Mouse (Mus musculus): ENCODE results near the gene Akr1c13. TPM values are rescaled to one million over a fixed set of nuclear protein-coding genes. Genes with fewer than 3 reads are reported as not detected.

The Akr1c13 gene
- total and polyA plus RNA-seq, 2 experiments from 2014 or later = 1.5 to 1.8 TPM

DNA sequence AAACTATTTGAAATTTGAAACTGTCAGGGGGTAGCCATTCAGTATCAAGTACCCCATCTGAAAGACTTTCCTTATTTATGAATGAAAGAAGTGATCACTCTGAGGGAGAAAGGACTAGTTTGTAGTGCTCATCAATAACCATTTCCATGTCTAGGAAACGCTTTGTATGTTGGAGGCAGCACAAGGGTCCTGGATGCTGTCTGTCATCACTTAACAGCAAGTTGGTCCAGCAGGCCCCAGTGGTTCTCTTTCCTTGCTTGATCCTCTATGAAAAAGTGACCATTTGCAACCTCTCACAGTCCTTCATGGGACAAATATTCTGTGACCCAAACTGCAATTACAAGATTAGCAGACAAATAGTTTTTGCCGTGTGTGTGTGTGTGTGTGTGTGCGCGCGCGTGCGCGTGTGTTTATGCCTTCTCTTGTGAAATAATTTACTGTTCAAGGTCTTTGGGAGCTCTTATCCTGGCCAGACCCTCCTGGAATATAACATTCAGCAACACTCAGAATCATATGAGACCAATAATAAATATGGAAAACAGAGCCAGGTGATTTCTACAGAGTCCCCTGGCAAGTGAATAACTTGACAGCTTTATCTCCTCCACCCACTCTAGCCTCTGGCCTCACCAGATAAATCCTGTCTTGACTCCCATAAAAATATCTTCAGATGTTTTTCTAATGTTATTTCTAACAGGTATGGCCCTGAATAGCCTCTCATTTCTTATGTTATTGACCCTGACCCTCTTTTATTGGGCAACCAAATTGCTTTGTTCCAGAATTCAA, 40.1 kb downstream of the Akr1c13 start:
- H3K9ac ChIP-seq (replicated peaks; ENCODE audit: low read length, poor library complexity, severe bottlenecking) = no peak overlapping the region
- no peaks in the 10 kb centered on the region for H3K36me3 ChIP-seq (ENCODE audit: insufficient read depth, low read length)
- no peaks in the 10 kb centered on the region for H3K9me3 ChIP-seq (ENCODE audit: low read length)
- no peak for DNase-seq (ENCODE audit: low spot score)
- H3K27ac ChIP-seq (ENCODE audit: low read depth, low read length) = no peak overlapping the region
- ATAC-seq (ENCODE audit: low FRiP score) = no peak
- TF ChIP-seq CTCF (IDR thresholded peaks at IDR 0.05) = no peak
- no peaks in the 10 kb centered on the region for H3K27me3 ChIP-seq (ENCODE audit: insufficient read depth, low read length)
- H3K4me2 ChIP-seq (ENCODE audit: low read depth, low read length, poor library complexity, severe bottlenecking) = no peak overlapping the region
- H3K4me3 ChIP-seq (ENCODE audit: low read depth, low read length) = no peak overlapping the region
- H3K4me1 ChIP-seq (ENCODE audit: insufficient read depth, low read length) = no peaks in the 10 kb centered on the region
- 97% methylated on average over 8 of the region's 8 CpGs for WGBS

GRCm38 (mm10) chr13:4233135-4233534, 42.2 kb downstream of the Akr1c13 start:
- Histone ChIP-seq H3K4me3 (ENCODE audit: low read depth, low read length) (no peak overlapping the region), H3K27ac (ENCODE audit: low read depth, low read length) (no peak overlapping the region), H3K9ac (replicated peaks; ENCODE audit: low read length, poor library complexity, severe bottlenecking) (no peak overlapping the region), H3K27me3 (ENCODE audit: insufficient read depth, low read length) (no peaks in the 10 kb centered on the region), H3K4me1 (ENCODE audit: insufficient read depth, low read length) (no peaks in the 10 kb centered on the region), H3K4me2 (ENCODE audit: low read depth, low read length, poor library complexity, severe bottlenecking) (no peak overlapping the region), H3K9me3 (ENCODE audit: low read length) (no peaks in the 10 kb centered on the region), H3K36me3 (ENCODE audit: insufficient read depth, low read length) (no peaks in the 10 kb centered on the region)
- 80% methylated on average over 1 of the region's 1 CpGs for WGBS
- ATAC-seq (ENCODE audit: low FRiP score) (no peak), DNase-seq (ENCODE audit: low spot score) (no peak)
- no peak for TF ChIP-seq CTCF (IDR thresholded peaks at IDR 0.05)

DNA sequence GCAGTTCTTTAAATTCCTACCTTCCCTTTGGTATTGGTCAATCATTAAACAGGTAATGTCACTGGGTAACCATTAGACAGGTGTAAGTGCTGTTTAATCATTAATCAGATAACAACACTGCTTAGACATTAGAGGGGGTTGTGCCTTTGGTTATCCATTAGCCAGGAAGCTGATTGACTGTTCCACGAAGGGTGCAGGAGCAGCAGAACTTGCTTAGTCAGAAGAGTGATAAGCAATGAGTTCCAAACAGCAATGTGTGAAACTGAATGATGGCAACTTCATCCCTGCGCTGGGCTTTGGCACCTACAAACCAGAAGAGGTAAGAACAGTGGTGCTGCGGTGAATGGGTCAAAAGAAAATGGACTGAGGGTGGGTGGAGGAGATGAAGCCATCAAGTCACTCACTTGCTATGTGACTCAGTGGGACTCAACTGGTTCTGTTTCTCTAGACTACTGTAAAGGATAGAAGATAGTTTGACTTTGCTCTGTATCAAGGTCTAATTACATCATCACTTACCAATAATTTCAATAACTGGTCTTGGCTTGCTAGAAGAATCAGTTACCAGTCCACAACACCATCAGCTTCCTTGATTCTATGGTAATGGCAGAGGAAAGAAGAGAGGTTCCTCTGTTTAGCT, 42.7 kb downstream of the Akr1c13 start:
- Histone ChIP-seq H3K36me3 (ENCODE audit: insufficient read depth, low read length) (no peaks in the 10 kb centered on the region), H3K9me3 (ENCODE audit: low read length) (no peaks in the 10 kb centered on the region), H3K27me3 (ENCODE audit: insufficient read depth, low read length) (no peaks in the 10 kb centered on the region), H3K4me3 (ENCODE audit: low read depth, low read length) (no peak overlapping the region), H3K4me1 (ENCODE audit: insufficient read depth, low read length) (no peaks in the 10 kb centered on the region), H3K27ac (ENCODE audit: low read depth, low read length) (no peak overlapping the region), H3K9ac (replicated peaks; ENCODE audit: low read length, poor library complexity, severe bottlenecking) (no peak overlapping the region), H3K4me2 (ENCODE audit: low read depth, low read length, poor library complexity, severe bottlenecking) (no peak overlapping the region)
- TF ChIP-seq CTCF (IDR thresholded peaks at IDR 0.05) = no peak
- no peak for ATAC-seq (ENCODE audit: low FRiP score)
- DNase-seq (ENCODE audit: low spot score) = no peak
- WGBS = 76% methylated on average over 3 of the region's 3 CpGs

DNA sequence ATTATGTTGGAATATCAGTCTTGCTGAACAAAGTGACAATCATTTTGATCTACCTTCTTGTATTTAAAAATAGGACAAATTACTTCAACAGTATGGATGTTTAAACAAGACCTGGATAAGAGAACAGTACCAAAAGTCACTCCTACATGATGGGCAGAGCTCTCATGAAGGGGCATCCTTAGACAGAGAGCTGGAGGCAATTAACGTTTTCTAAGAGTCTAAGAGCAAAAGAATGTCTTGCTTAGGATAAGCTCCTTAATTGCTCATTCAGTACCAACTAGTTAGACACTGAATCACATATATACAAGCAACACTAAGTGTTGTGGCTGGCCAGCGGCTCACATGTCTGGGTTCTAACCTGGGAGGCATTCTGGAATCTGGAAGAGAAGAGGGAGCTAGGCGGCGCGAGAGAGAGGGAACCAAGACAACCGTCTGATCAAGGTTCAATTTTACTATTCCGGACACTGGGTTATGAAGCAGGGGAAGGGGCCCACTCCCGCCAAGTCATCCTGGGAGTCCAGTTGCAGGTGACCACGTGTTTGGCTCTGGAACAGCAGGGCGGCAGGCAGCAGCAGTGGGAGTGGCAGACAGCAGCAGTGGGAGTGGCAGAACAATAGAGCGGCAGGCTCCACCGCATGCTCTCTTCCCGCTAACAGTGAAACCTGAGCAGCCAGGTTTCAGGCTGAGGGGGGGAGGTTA, 54.1 kb downstream of the Akr1c13 start:
- H3K36me3 ChIP-seq (ENCODE audit: insufficient read depth, low read length) = no peaks in the 10 kb centered on the region
- 0 out of 2 replicates have a peak overlapping the region, but pooled peaks have one; percentile 3 for H3K27ac ChIP-seq (ENCODE audit: low read depth, low read length)
- H3K27me3 ChIP-seq (ENCODE audit: insufficient read depth, low read length) = no peaks in the 10 kb centered on the region
- peak; percentile 56 for TF ChIP-seq CTCF (IDR thresholded peaks at IDR 0.05)
- H3K4me1 ChIP-seq (ENCODE audit: insufficient read depth, low read length) = no peaks in the 10 kb centered on the region
- ATAC-seq (ENCODE audit: low FRiP score) = peak; percentile 93
- no peaks in the 10 kb centered on the region for H3K9me3 ChIP-seq (ENCODE audit: low read length)
- peak overlapping the region; percentile 50; the same call in 1 of the 2 replicates for H3K9ac ChIP-seq (replicated peaks; ENCODE audit: low read length, poor library complexity, severe bottlenecking)
- peak; percentile 50 for DNase-seq (ENCODE audit: low spot score)
- peak overlapping the region; percentile 49 for H3K4me2 ChIP-seq (ENCODE audit: low read depth, low read length, poor library complexity, severe bottlenecking)
- peak overlapping the region; percentile 35 for H3K4me3 ChIP-seq (ENCODE audit: low read depth, low read length)
- 2% methylated on average over 13 of the region's 13 CpGs for WGBS

- H3K27me3 ChIP-seq (ENCODE audit: insufficient read depth, low read length) = no peaks in the 10 kb centered on the region
- no peaks in the 10 kb centered on the region for H3K4me1 ChIP-seq (ENCODE audit: insufficient read depth, low read length)
- 53% methylated on average over 3 of the region's 3 CpGs for WGBS
- no peak for DNase-seq (ENCODE audit: low spot score)
- H3K27ac ChIP-seq (ENCODE audit: low read depth, low read length) = no peak overlapping the region
- ATAC-seq (ENCODE audit: low FRiP score) = no peak
- no peaks in the 10 kb centered on the region for H3K36me3 ChIP-seq (ENCODE audit: insufficient read depth, low read length)
- TF ChIP-seq CTCF (IDR thresholded peaks at IDR 0.05) = no peak
- H3K4me2 ChIP-seq (ENCODE audit: low read depth, low read length, poor library complexity, severe bottlenecking) = no peak overlapping the region
- H3K9me3 ChIP-seq (ENCODE audit: low read length) = no peaks in the 10 kb centered on the region
- H3K9ac ChIP-seq (replicated peaks; ENCODE audit: low read length, poor library complexity, severe bottlenecking) = no peak overlapping the region
- H3K4me3 ChIP-seq (ENCODE audit: low read depth, low read length) = no peak overlapping the region
These were observed 58.4 kb downstream of the Akr1c13 start for GRCm38 (mm10) chr13:4249347-4249746.

Other genes starting within 250 kb of the Akr1c13 start
- gene Ucn3, start 245.8 kb upstream of the Akr1c13 start, total RNA-seq (2014; rRNA removed) = 0.14 and 0.71 TPM in 2 replicates
- 0.27 and 0.29 TPM in 2 replicates for gene Ucn3, start 245.8 kb upstream of the Akr1c13 start, polyA plus RNA-seq (2015; fragmentation: Nextera tagmentation; extraction: Ambion mirVana)
- gene Akr1c14, start 142.1 kb upstream of the Akr1c13 start, total RNA-seq (2014; rRNA removed) = 0.66 and 1.5 TPM in 2 replicates
- 1.1 and 1.2 TPM in 2 replicates for gene Akr1c14, start 142.1 kb upstream of the Akr1c13 start, polyA plus RNA-seq (2015; fragmentation: Nextera tagmentation; extraction: Ambion mirVana)
- not detected in 2 replicates for gene Akr1c18, start 40.5 kb upstream of the Akr1c13 start, total RNA-seq (2014; rRNA removed)
- gene Akr1c18, start 40.5 kb upstream of the Akr1c13 start, polyA plus RNA-seq (2015; fragmentation: Nextera tagmentation; extraction: Ambion mirVana) = not detected in 2 replicates
- gene Akr1c19, start 37.5 kb downstream of the Akr1c13 start, total RNA-seq (2014; rRNA removed) = 3.6 and 5.2 TPM in 2 replicates
- gene Akr1c19, start 37.5 kb downstream of the Akr1c13 start, polyA plus RNA-seq (2015; fragmentation: Nextera tagmentation; extraction: Ambion mirVana) = 7.6 TPM in 2 replicates
- not detected in 2 replicates for gene Akr1c12, start 88.3 kb downstream of the Akr1c13 start, total RNA-seq (2014; rRNA removed)
- 0.17 and 0.29 TPM in 2 replicates for gene Akr1c12, start 88.3 kb downstream of the Akr1c13 start, polyA plus RNA-seq (2015; fragmentation: Nextera tagmentation; extraction: Ambion mirVana)
- not detected in 2 replicates for gene Akr1c6, start 243.2 kb downstream of the Akr1c13 start, total RNA-seq (2014; rRNA removed)
- not detected in 2 replicates for gene Akr1c6, start 243.2 kb downstream of the Akr1c13 start, polyA plus RNA-seq (2015; fragmentation: Nextera tagmentation; extraction: Ambion mirVana)